In the genomic region with DNA sequence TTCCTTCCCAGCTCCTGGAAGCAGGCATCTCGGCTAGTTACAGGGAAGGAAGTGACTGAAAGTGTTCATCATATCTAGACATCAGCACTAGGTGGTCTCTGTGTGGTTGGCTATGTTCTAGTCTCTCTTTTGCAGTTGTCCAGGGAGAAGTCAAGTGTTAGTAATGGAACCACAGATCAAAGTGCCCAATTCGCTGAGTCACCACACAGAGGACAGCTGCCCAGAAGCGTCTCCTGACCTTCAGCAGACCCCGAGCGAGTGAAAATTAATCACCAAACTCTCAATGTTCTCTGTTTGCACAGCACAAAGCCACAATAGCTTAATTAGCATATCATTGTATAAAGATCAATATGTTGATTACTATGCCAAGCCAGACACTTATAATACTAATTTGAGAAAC, we compare ENCODE assay signal across 31 mouse cellular contexts.
DNase-seq lines count a peak whose midpoint lies in the region; ATAC-seq and TF ChIP-seq lines count a peak whose summit lies in the region.
"Had no signal": no experiment of that assay in that cellular context is flagged by ENCODE, and none has a peak within 500 bp of the region (broad histone marks: within the 10 kb centered on the region; RNA-seq: fewer than 3 reads in every experiment).

No protein-coding gene starts in this region.

- no peaks in the 10 kb centered on the region for H3K79me3 ChIP-seq in C2C12 (ENCODE audit: low read depth)

- H3K27me3 ChIP-seq in C2C12 (ENCODE audit: control insufficient read depth, insufficient read depth, insufficient read length), result no peaks in the 10 kb centered on the region
- H3K27me3 ChIP-seq: limb, embryonic 15.5 days; liver, embryonic 13.5 days; megakaryocyte, embryonic 14.5 days; Patski had no signal

- DNase-seq in adrenal gland, adult 2 months, result peak; percentile 62
- DNase-seq in adrenal gland, postnatal 4 days (ENCODE audit: low spot score in 2 of 2), result no peak
- DNase-seq in Muller cell, postnatal 12 days (ENCODE audit: inconsistent ontology term), result peak; percentile 89
- peak; percentile 17 for DNase-seq in mesoderm, embryonic 11.5 days (ENCODE audit: low read depth, low spot score)
- DNase-seq in urinary bladder, adult 2 months (ENCODE audit: low spot score), result no peak
- DNase-seq: cerebellum, adult 18-20 months; cerebellum, postnatal 10 days; gastrocnemius, adult 2 months; gastrocnemius, postnatal 36 days; heart, adult 18-20 months; heart, postnatal 36 days; kidney, postnatal 4 days; layer of hippocampus, postnatal 36 days; liver, embryonic 13.5 days; lung, adult 18-20 months; lung, postnatal 4 days; midbrain, embryonic 14.5 days; right cerebral cortex, adult 18-20 months; spleen, adult 18-20 months; thymus, postnatal 14 days had no signal

- H3K36me3 ChIP-seq in C2C12 (ENCODE audit: control insufficient read depth, insufficient read depth), result no peaks in the 10 kb centered on the region
- H3K36me3 ChIP-seq: embryonic facial prominence, embryonic 13.5 days; forebrain, embryonic 10.5 days; limb, embryonic 10.5 days; limb, embryonic 15.5 days; liver, embryonic 13.5 days had no signal

- TF ChIP-seq CTCF in C2C12 (IDR thresholded peaks at IDR 0.05; ENCODE audit: control insufficient read depth, insufficient read depth, insufficient read length), result no peak

- no peak for ATAC-seq in CD4-positive, CD25-positive, alpha-beta regulatory T cell, adult 4 months
- ATAC-seq: forebrain, embryonic 16.5 days; intestine, postnatal 0 days; lung, postnatal 0 days; Patski had no signal

- H3ac ChIP-seq in C2C12 (ENCODE audit: control insufficient read depth, insufficient read length, low read depth), result no peak overlapping the region

- H3K4me3 ChIP-seq in C2C12 (ENCODE audit: insufficient read depth, poor library complexity, severe bottlenecking), result no peak overlapping the region
- H3K4me3 ChIP-seq: embryonic facial prominence, embryonic 13.5 days; forebrain, embryonic 10.5 days; gastrocnemius, adult 2 months; limb, embryonic 10.5 days; limb, embryonic 15.5 days; liver, embryonic 13.5 days; megakaryocyte, embryonic 14.5 days had no signal

- H3K79me2 ChIP-seq in C2C12 (ENCODE audit: control insufficient read depth, insufficient read depth), result no peaks in the 10 kb centered on the region

TF ChIP-seq in C2C12, 6 proteins besides CTCF, POLR2A, EP300 and RAD21:
- TF ChIP-seq MYOG (IDR thresholded peaks at IDR 0.05; ENCODE audit: control insufficient read depth, extremely low read depth, insufficient read length), result no peak
- peak; percentile 80 for TF ChIP-seq MYOD1 (IDR thresholded peaks at IDR 0.05; ENCODE audit: control insufficient read depth, insufficient read length, low read depth)
- no peak for TF ChIP-seq MAX (IDR thresholded peaks at IDR 0.05)
- TF ChIP-seq USF1 (IDR thresholded peaks at IDR 0.05; ENCODE audit: low read depth), result no peak
- TF ChIP-seq CEBPB (IDR thresholded peaks at IDR 0.05; ENCODE audit: low read depth), result no peak
- TF ChIP-seq FOSL1 (IDR thresholded peaks at IDR 0.05; ENCODE audit: insufficient read depth, low read length, poor library complexity, severe bottlenecking), result no peak

Comparison
In these comparisons a context has a peak if more than half of its experiments do, and no peak if none do; other contexts are left out.
1. DNase-seq: peak in adrenal gland, adult 2 months (single experiment), Muller cell, postnatal 12 days (single experiment) and mesoderm, embryonic 11.5 days (single experiment); none in adrenal gland, postnatal 4 days (0 of 2) and urinary bladder, adult 2 months (single experiment).